In the genomic region with DNA sequence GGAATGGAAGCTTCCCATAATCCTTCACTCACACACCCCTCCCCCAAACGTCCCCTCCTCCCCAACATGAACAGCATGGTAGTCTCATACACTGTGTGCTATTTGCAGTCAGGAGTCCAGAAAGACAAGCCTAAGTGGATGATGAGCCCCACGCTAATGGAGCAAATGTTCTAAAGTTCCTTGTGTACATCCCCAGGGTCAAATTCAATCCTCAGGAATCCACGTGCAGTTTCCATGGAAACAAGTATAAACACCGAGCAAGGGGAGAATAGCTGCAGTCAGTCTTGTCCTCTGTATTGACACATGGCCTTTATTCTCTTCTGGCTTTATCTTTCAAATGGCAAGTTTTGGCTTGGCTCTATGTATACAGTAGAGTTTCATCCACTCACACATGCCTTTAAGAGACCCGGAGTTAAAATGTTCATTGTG, we compare ENCODE assay signal across 10 mouse cellular contexts.
A peak's percentile ranks its signal among the peaks of the same experiment; 100 is the strongest.
DNase-seq lines count a peak whose midpoint lies in the region; ATAC-seq and TF ChIP-seq lines count a peak whose summit lies in the region.
"Had no signal": no experiment of that assay in that cellular context is flagged by ENCODE, and none has a peak within 500 bp of the region (broad histone marks: within the 10 kb centered on the region; RNA-seq: fewer than 3 reads in every experiment).

No protein-coding gene starts in this region.

- H3K4me1 ChIP-seq in ES-E14 (ENCODE audit: control insufficient read depth in 2 of 2, insufficient read depth in 2 of 2, low read length in 2 of 2, poor library complexity in 1 of 2), result peaks cover 0 to 2% of the 10 kb centered on the region in 2 experiments; a peak in 1 of 4 replicates
- peaks cover 8% of the 10 kb centered on the region; the same call in 1 of the 2 replicates for H3K4me1 ChIP-seq in forebrain, embryonic 15.5 days
- H3K4me1 ChIP-seq in midbrain, embryonic 12.5 days, result peaks cover 9% of the 10 kb centered on the region

- H3K27ac ChIP-seq in ES-E14 (ENCODE audit: insufficient read depth, low read depth, low read length, poor library complexity, severe bottlenecking), result no peak overlapping the region
- no peak overlapping the region for H3K27ac ChIP-seq in forebrain, embryonic 15.5 days (replicated peaks)
- H3K27ac ChIP-seq in midbrain, embryonic 12.5 days (replicated peaks), result peak overlapping the region; percentile 20; the same call in 1 of the 2 replicates

- WGBS in forebrain, embryonic 15.5 days, result 7% methylated on average over 5 of the region's 5 CpGs
- 9% methylated on average over 5 of the region's 5 CpGs for WGBS in midbrain, embryonic 12.5 days

- no peaks in the 10 kb centered on the region for H3K9me3 ChIP-seq in ES-E14 (ENCODE audit: control insufficient read depth, insufficient read depth, low read depth, low read length)
- H3K9me3 ChIP-seq in forebrain, embryonic 15.5 days, result no peaks in the 10 kb centered on the region
- no peaks in the 10 kb centered on the region for H3K9me3 ChIP-seq in midbrain, embryonic 12.5 days

- peak overlapping the region; percentile 30 for H3K4me2 ChIP-seq in forebrain, embryonic 15.5 days (replicated peaks)
- H3K4me2 ChIP-seq in midbrain, embryonic 12.5 days (replicated peaks), result peak overlapping the region; percentile 46

- H3K36me3 ChIP-seq in ES-E14 (ENCODE audit: control insufficient read depth, insufficient read depth, low read length, poor library complexity, severe bottlenecking), result no peaks in the 10 kb centered on the region
- no peaks in the 10 kb centered on the region for H3K36me3 ChIP-seq in forebrain, embryonic 15.5 days
- H3K36me3 ChIP-seq in midbrain, embryonic 12.5 days, result no peaks in the 10 kb centered on the region

- DNase-seq in ES-E14 (ENCODE audit: low read depth, low spot score), result peak; percentile 20
- peak; percentile 38 for DNase-seq in ZHBTc4 (ENCODE audit: low read depth, low spot score)
- no peak for DNase-seq in natural killer cell, adult 2 months (ENCODE audit: low spot score in 2 of 2)
- no peak for DNase-seq in spleen, adult 12 weeks (ENCODE audit: low spot score)
- DNase-seq: lung, postnatal 14 days had no signal

- H3K9ac ChIP-seq in ES-E14 (ENCODE audit: insufficient read depth, low read depth, low read length, poor library complexity, severe bottlenecking), result no peak overlapping the region
- H3K9ac ChIP-seq in forebrain, embryonic 15.5 days (replicated peaks), result no peak overlapping the region
- no peak overlapping the region for H3K9ac ChIP-seq in midbrain, embryonic 12.5 days (replicated peaks)

- no peaks in the 10 kb centered on the region for H3K27me3 ChIP-seq in forebrain, embryonic 15.5 days
- peaks cover 4% of the 10 kb centered on the region; the same call in 1 of the 2 replicates for H3K27me3 ChIP-seq in midbrain, embryonic 12.5 days

- peak; percentile 88 for ATAC-seq in forebrain, embryonic 15.5 days (replicated peaks)
- ATAC-seq in midbrain, embryonic 12.5 days (ENCODE audit: low FRiP score, low read depth), result peak; percentile 93
- ATAC-seq in megakaryocyte progenitor cell, adult 5-6 weeks (replicated peaks; ENCODE audit: poor library complexity), result no peak
- no peak for ATAC-seq in megakaryocyte-erythroid progenitor cell, adult 5-6 weeks (replicated peaks; ENCODE audit: low FRiP score, low TSS enrichment, poor library complexity, severe bottlenecking)
- ATAC-seq: Patski had no signal

- H3K4me3 ChIP-seq in ES-E14 (ENCODE audit: insufficient read depth in 1 of 2, low read depth in 1 of 2, low read length in 2 of 2, poor library complexity in 1 of 2, severe bottlenecking in 1 of 2), result no peak overlapping the region
- peak overlapping the region; percentile 30 for H3K4me3 ChIP-seq in forebrain, embryonic 15.5 days
- H3K4me3 ChIP-seq in midbrain, embryonic 12.5 days, result peak overlapping the region; percentile 37

- in situ Hi-C loops in ES-E14 (cut with MboI; ENCODE audit: low sequenced_read_pairs in 2 of 2, unreplicated experiment in 2 of 2), result no loop called here

TF ChIP-seq in ES-E14, 5 proteins besides CTCF, POLR2A, EP300 and RAD21:
- TF ChIP-seq ZC3H11A (IDR thresholded peaks at IDR 0.05; ENCODE audit: borderline replicate concordance, low read depth, low read length) (no peak), ZNF384 (IDR thresholded peaks at IDR 0.05; ENCODE audit: low read depth, low read length) (peak; percentile 89), MAFK (IDR thresholded peaks at IDR 0.05; ENCODE audit: insufficient read depth, low read depth, low read length) (no peak), HCFC1 (IDR thresholded peaks at IDR 0.05; ENCODE audit: borderline replicate concordance, insufficient read depth, low read length) (no peak)

Comparison
In these comparisons a context has a peak if more than half of its experiments do, and no peak if none do; other contexts are left out.
1. DNase-seq: peak in ES-E14 (single experiment) and ZHBTc4 (single experiment); none in natural killer cell, adult 2 months (0 of 2) and spleen, adult 12 weeks (single experiment).
2. H3K4me3 ChIP-seq: peak in forebrain, embryonic 15.5 days (single experiment) and midbrain, embryonic 12.5 days (single experiment); none in ES-E14 (0 of 2).
3. ATAC-seq: peak in forebrain, embryonic 15.5 days (single experiment) and midbrain, embryonic 12.5 days (single experiment); none in megakaryocyte progenitor cell, adult 5-6 weeks (single experiment) and megakaryocyte-erythroid progenitor cell, adult 5-6 weeks (single experiment).